Mouse (Mus musculus): Measurements from ENCODE around the gene Hsph1.

The Hsph1 gene

DNA sequence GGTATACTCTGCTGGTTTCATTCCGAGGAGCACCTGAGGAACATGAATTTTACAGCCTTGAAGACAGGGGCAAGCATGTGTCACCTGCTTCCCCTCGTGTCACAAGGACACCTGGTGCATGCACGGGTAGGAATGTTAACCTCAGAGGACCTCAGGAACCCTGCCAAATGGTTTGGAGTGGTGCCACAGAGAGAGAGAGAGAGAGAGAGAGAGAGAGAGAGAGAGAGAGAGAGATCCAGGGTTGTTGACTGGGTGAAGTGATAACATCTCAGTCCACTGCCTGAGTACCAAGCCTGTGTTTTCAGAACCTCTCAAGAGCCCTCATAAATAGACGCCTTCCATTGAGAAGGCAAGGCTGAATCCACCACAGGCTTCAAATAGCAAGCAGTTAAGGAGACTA is 12.0 kb upstream of the Hsph1 start:
- Histone ChIP-seq H3K27me3 (ENCODE audit: insufficient read depth, low read length) (no peaks in the 10 kb centered on the region), H3K4me1 (replicated peaks; ENCODE audit: low read depth, low read length) (peaks cover 38% of the 10 kb centered on the region), H3K36me3 (ENCODE audit: insufficient read depth, low read length) (peaks cover 5% of the 10 kb centered on the region; the same call in 1 of the 2 replicates), H3K4me3 (replicated peaks; ENCODE audit: low read length) (no peak overlapping the region), H3K9me3 (ENCODE audit: low read length) (peaks cover 16% of the 10 kb centered on the region)
- TF ChIP-seq NANOG (IDR thresholded peaks at IDR 0.05; ENCODE audit: borderline replicate concordance, low read length), result no peak
- no peak for TF ChIP-seq CTCF (conservative IDR thresholded peaks at IDR 0.05; ENCODE audit: low read length)
- no peak for TF ChIP-seq POU5F1 (IDR thresholded peaks at IDR 0.05; ENCODE audit: borderline replicate concordance, low read length)

DNA sequence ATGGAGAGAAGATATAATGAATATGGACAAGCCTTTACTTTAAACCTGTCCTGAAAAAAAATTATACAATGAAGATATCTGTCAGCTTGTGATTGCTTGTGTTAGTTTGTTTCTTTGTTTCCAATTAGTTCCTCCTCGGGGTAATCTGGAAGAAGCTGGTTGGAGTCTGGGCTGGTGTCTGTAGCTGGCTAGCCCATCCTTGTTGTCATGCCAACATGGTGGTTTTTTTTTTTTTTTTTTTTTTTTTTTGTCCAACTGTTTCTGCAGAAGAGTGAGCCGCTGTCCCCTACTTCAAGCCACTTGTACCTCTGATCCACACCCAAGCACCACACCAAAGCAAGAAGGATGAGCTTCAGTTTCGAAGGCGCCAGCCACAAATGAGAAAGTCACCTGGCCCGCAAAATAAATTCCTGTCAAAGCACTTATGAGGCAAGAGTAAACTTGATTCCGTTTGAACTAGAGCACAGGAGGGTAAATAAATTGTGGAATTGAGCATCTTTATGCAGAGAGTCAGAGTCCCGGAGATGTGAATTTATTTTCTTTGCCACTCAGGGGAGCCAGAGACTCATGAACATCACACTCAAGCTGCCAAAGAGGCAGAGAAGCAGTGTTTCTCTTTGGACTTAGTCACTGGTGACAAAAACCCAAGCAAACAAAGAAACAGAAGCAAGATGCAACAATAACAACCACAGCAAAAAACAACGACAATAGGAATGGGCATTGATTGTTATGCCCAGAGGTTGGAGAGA is 11.4 kb upstream of the Hsph1 start:
- H3K27me3 ChIP-seq (ENCODE audit: insufficient read depth, low read length), result no peaks in the 10 kb centered on the region
- H3K4me3 ChIP-seq (replicated peaks; ENCODE audit: low read length), result no peak overlapping the region
- H3K36me3 ChIP-seq (ENCODE audit: insufficient read depth, low read length), result peaks cover 5% of the 10 kb centered on the region; the same call in 1 of the 2 replicates
- TF ChIP-seq CTCF (conservative IDR thresholded peaks at IDR 0.05; ENCODE audit: low read length), result no peak
- TF ChIP-seq POU5F1 (IDR thresholded peaks at IDR 0.05; ENCODE audit: borderline replicate concordance, low read length), result no peak
- TF ChIP-seq NANOG (IDR thresholded peaks at IDR 0.05; ENCODE audit: borderline replicate concordance, low read length), result no peak
- peaks cover 45% of the 10 kb centered on the region for H3K4me1 ChIP-seq (replicated peaks; ENCODE audit: low read depth, low read length)
- H3K9me3 ChIP-seq (ENCODE audit: low read length), result peaks cover 10% of the 10 kb centered on the region

DNA sequence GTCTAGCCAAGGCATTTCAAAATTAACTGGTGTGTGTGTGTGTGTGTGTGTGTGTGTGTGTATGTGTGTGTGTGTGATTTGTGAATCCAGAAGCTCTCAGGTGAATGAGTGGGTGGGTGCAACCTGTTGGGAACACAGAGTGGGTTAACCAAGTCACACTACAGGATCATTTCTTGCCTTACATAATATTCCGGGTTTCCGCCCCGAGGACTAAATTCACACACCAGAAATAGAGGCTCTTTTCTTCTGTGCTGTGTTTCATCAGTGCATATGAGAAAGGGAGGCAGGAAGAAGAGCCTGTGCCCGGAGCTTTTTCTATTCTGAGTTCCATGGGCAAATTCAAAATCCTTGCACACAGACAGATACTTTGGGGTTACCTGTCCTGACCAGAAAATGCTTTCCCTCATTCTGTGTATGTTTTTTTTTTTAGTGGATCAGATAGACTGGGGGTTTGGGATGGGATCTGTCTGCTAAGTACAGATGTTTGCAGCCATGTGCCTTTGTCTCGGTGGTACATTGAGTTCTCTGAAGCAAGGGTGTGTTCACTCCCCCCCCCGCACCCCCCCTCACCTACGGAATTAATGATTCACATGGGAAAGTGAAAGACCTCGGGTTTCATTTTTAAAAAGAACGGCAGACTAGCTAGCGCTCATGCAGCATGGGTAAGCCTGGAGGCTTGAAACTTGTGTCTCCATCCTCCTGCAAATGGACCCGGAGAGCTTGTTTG is 6.8 kb upstream of the Hsph1 start:
- peaks cover 5% of the 10 kb centered on the region; the same call in 1 of the 2 replicates for H3K36me3 ChIP-seq (ENCODE audit: insufficient read depth, low read length)
- no peaks in the 10 kb centered on the region for H3K9me3 ChIP-seq (ENCODE audit: low read length)
- peak overlapping the region; percentile 74; the same call in 1 of the 2 replicates for H3K4me3 ChIP-seq (replicated peaks; ENCODE audit: low read length)
- TF ChIP-seq CTCF (conservative IDR thresholded peaks at IDR 0.05; ENCODE audit: low read length) (no peak), POU5F1 (IDR thresholded peaks at IDR 0.05; ENCODE audit: borderline replicate concordance, low read length) (no peak), NANOG (IDR thresholded peaks at IDR 0.05; ENCODE audit: borderline replicate concordance, low read length) (no peak)
- no peaks in the 10 kb centered on the region for H3K27me3 ChIP-seq (ENCODE audit: insufficient read depth, low read length)
- H3K4me1 ChIP-seq (replicated peaks; ENCODE audit: low read depth, low read length), result peaks cover 27% of the 10 kb centered on the region

DNA sequence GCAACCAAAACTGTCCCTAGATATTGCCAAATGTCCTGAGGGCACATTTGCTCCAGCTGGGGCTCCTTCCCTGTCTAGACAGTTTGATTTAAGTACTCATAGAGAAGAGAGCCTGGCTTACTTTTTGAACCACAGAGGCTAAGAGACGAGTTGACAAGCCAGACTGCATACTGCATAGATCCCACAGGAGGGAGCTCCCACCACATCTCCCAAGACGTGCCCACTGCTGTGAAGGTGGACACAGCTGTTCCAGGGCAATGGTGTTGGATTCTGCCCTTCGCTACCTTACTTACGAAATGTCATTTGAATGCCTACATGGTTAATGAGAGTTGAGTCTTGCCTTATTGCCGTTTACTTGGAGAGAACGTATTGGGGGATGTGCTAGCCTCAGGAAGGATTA is 6.2 kb upstream of the Hsph1 start:
- H3K4me1 ChIP-seq (replicated peaks; ENCODE audit: low read depth, low read length), result peaks cover 22% of the 10 kb centered on the region
- H3K36me3 ChIP-seq (ENCODE audit: insufficient read depth, low read length), result peaks cover 5% of the 10 kb centered on the region; the same call in 1 of the 2 replicates
- H3K9me3 ChIP-seq (ENCODE audit: low read length), result no peaks in the 10 kb centered on the region
- H3K4me3 ChIP-seq (replicated peaks; ENCODE audit: low read length), result peak overlapping the region; percentile 74
- 0 out of 2 replicates have a peak, but pooled peaks cover under 1% of the 10 kb centered on the region for H3K27me3 ChIP-seq (ENCODE audit: insufficient read depth, low read length)
- no peak for TF ChIP-seq POU5F1 (IDR thresholded peaks at IDR 0.05; ENCODE audit: borderline replicate concordance, low read length)

DNA sequence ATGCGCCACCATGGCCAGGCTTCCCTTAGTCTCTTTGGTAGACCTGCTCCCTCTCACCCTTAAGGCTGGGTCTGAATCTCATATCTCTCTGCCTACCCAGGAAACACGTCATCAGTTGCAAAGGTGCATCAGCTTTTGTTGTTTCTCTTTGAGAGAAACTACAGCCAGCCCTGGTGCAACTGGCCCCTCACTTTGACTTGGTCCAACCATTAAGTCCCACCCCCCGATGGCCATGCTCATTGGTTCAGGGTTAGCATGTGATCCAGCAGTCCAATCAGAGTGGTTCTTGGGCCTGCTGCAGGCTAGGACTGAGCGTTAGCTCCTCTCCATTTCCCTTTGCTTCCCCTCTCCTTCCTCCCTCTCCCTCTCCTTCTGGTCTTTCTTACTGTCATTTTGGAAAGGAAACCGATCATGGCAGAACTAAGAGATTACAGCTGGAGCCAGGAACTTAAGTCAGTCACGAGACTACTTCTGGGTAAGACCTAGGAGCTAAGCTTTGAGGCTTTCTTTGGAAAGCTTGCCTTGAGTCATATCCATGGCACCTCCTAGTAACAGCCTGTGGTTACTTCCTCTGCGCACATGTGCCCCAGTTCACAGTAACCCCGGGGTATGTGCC is 5.2 kb upstream of the Hsph1 start:
- Histone ChIP-seq H3K9me3 (ENCODE audit: low read length) (no peaks in the 10 kb centered on the region), H3K27me3 (ENCODE audit: insufficient read depth, low read length) (0 out of 2 replicates have a peak, but pooled peaks cover 3% of the 10 kb centered on the region), H3K4me3 (replicated peaks; ENCODE audit: low read length) (peak overlapping the region; percentile 74), H3K36me3 (ENCODE audit: insufficient read depth, low read length) (peaks cover 5% of the 10 kb centered on the region; the same call in 1 of the 2 replicates), H3K4me1 (replicated peaks; ENCODE audit: low read depth, low read length) (peaks cover 25% of the 10 kb centered on the region)
- TF ChIP-seq NANOG (IDR thresholded peaks at IDR 0.05; ENCODE audit: borderline replicate concordance, low read length), result no peak
- no peak for TF ChIP-seq CTCF (conservative IDR thresholded peaks at IDR 0.05; ENCODE audit: low read length)
- TF ChIP-seq POU5F1 (IDR thresholded peaks at IDR 0.05; ENCODE audit: borderline replicate concordance, low read length), result no peak

DNA sequence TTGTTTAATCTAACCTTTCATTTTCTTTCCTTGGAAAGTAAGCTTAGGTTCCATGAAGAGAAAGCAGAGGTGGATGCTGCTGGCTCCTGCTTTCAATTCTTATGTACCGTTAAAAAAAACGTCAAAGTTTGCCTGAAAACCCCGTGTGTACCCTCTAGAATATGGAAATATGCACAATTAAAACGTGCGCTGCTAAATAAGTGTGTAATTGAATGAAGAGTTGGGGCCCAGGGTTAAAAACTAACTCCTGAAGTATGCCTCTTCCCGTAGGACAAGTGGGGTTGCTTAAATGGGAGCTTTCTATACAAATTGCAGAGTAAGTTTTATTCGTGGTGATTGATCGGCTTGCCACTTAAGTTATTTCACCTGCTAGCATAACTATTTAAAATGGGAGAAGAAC is 1.1 kb upstream of the Hsph1 start:
- Histone ChIP-seq H3K4me1 (replicated peaks; ENCODE audit: low read depth, low read length) (peaks cover 48% of the 10 kb centered on the region), H3K27me3 (ENCODE audit: insufficient read depth, low read length) (peaks cover 8% of the 10 kb centered on the region; the same call in 1 of the 2 replicates), H3K4me3 (replicated peaks; ENCODE audit: low read length) (peak overlapping the region; percentile 88; the same call in 1 of the 2 replicates), H3K36me3 (ENCODE audit: insufficient read depth, low read length) (peaks cover 28% of the 10 kb centered on the region), H3K9me3 (ENCODE audit: low read length) (no peaks in the 10 kb centered on the region)
- TF ChIP-seq CTCF (conservative IDR thresholded peaks at IDR 0.05; ENCODE audit: low read length) (no peak), NANOG (IDR thresholded peaks at IDR 0.05; ENCODE audit: borderline replicate concordance, low read length) (no peak), POU5F1 (IDR thresholded peaks at IDR 0.05; ENCODE audit: borderline replicate concordance, low read length) (no peak)

DNA sequence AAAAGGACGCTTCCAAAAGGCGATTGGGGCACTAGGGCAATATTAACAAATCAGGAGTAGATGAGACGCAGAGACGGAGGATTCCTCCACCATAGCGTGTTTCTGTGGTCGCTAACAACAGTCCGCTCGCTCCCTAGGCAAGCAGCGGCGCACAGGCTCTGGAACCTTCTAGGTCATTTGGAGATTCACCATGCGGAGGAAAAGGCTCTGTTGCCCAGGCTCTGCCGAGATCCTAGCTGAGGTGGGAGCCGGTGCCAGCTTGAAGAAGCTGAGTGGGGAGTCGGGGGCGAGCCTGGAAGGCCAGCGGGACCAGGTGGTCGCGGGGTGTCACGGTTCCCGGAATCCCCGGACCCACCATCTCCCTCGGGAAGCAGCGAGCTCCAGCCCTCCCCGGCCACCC is 620 bp downstream of the Hsph1 start:
- TF ChIP-seq NANOG (IDR thresholded peaks at IDR 0.05; ENCODE audit: borderline replicate concordance, low read length), result no peak
- TF ChIP-seq CTCF (conservative IDR thresholded peaks at IDR 0.05; ENCODE audit: low read length), result no peak
- no peak for TF ChIP-seq POU5F1 (IDR thresholded peaks at IDR 0.05; ENCODE audit: borderline replicate concordance, low read length)
- H3K27me3 ChIP-seq (ENCODE audit: insufficient read depth, low read length), result peaks cover 8% of the 10 kb centered on the region; the same call in 1 of the 2 replicates
- no peaks in the 10 kb centered on the region for H3K9me3 ChIP-seq (ENCODE audit: low read length)
- peaks cover 40% of the 10 kb centered on the region for H3K4me1 ChIP-seq (replicated peaks; ENCODE audit: low read depth, low read length)
- peaks cover 46% of the 10 kb centered on the region for H3K36me3 ChIP-seq (ENCODE audit: insufficient read depth, low read length)
- H3K4me3 ChIP-seq (replicated peaks; ENCODE audit: low read length), result peak overlapping the region; percentile 88

DNA sequence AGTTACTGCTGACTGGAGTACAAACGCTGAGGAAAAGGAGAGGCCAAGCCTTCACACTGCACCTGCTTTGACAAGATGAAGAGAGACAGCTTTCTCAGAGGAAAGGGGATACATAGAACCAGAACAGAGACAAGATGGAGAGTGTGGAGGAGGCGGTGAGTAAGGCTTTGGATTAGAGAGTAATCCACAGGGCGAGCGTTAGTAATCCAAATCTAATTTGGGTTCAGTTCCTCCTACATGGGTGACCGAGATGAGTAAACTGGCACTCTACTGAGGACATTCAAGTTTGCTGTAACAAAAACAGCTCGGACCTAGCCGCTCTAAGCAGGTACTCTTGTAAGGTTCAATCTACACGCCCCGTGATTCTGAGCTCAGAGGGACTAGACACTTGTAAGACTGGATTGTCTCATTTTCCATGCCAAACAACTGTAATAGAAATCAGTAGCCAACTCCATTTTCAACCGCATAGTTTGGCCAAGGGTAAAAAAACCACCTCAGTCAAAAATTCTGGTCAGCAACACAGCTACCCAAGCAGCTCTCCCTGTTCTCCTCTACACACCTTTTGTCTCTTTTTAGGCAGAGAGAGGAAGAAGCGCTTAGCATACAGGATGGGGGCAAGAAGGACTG is 1.7 kb downstream of the Hsph1 start:
- peaks cover 40% of the 10 kb centered on the region for H3K4me1 ChIP-seq (replicated peaks; ENCODE audit: low read depth, low read length)
- peaks cover 8% of the 10 kb centered on the region; the same call in 1 of the 2 replicates for H3K27me3 ChIP-seq (ENCODE audit: insufficient read depth, low read length)
- H3K36me3 ChIP-seq (ENCODE audit: insufficient read depth, low read length), result peaks cover 56% of the 10 kb centered on the region
- peak overlapping the region; percentile 88 for H3K4me3 ChIP-seq (replicated peaks; ENCODE audit: low read length)
- no peak for TF ChIP-seq NANOG (IDR thresholded peaks at IDR 0.05; ENCODE audit: borderline replicate concordance, low read length)
- TF ChIP-seq POU5F1 (IDR thresholded peaks at IDR 0.05; ENCODE audit: borderline replicate concordance, low read length), result no peak
- TF ChIP-seq CTCF (conservative IDR thresholded peaks at IDR 0.05; ENCODE audit: low read length), result no peak
- H3K9me3 ChIP-seq (ENCODE audit: low read length), result no peaks in the 10 kb centered on the region

Measured in E14TG2a.4 (cell line).